Mouse (Mus musculus) kidney, embryonic 15.5 days (tissue): ENCODE measurements around the gene Fignl2. TPM values are rescaled to one million over a fixed set of nuclear protein-coding genes. Genes with fewer than 3 reads are reported as not detected.

Source experiments
- ATAC-seq: fragments of 200-750 bp; cut with Nextera tagmentation; replicated peaks from 2 replicates; pipeline ENCODE4 v1.8.0; 2017; ENCODE audit warnings: moderate TSS enrichment; ENCODE audit not compliant: low FRiP score
- H3K27ac ChIP-seq: fragments of 300-500 bp; sonication (generic); 2 replicates; pipeline ENCODE4 v1.5.1; 2015; ENCODE audit warnings: mild to moderate bottlenecking, inconsistent platforms
- H3K27me3 ChIP-seq: fragments of 300-500 bp; sonication (generic); 2 replicates; pipeline ENCODE4 v1.6.1; 2015; ENCODE audit warnings: inconsistent platforms
- H3K36me3 ChIP-seq: fragments of 300-500 bp; sonication (generic); 2 replicates; pipeline ENCODE4 v1.6.1; 2015; ENCODE audit warnings: inconsistent platforms
- H3K4me1 ChIP-seq: fragments of 300-500 bp; sonication (generic); 2 replicates; pipeline ENCODE4 v1.6.1; 2015; ENCODE audit warnings: inconsistent platforms
- H3K4me2 ChIP-seq: fragments of 300-500 bp; sonication (generic); 2 replicates; pipeline ENCODE4 v1.6.1; 2015; ENCODE audit warnings: moderate library complexity, mild to moderate bottlenecking, inconsistent platforms
- H3K4me3 ChIP-seq: fragments of 300-500 bp; sonication (generic); replicated peaks from 2 replicates; pipeline ENCODE4 v1.5.1; 2015; ENCODE audit warnings: mild to moderate bottlenecking, inconsistent platforms
- H3K9ac ChIP-seq: fragments of 300-500 bp; sonication (generic); 2 replicates; pipeline ENCODE4 v1.6.1; 2015; ENCODE audit warnings: mild to moderate bottlenecking, inconsistent platforms
- H3K9me3 ChIP-seq: fragments of 300-500 bp; sonication (generic); replicated peaks from 2 replicates; pipeline ENCODE4 v1.6.1; 2016; ENCODE audit warnings: inconsistent platforms
- WGBS: fragments of 180-500 bp; shearing (Covaris S2); methylation state at CpG from one replicate; pipeline ENCODE4 v1.1.7; 2015; ENCODE audit warnings: mixed read lengths; 5-methylcytosine and 5-hydroxymethylcytosine counted together
- polyA plus RNA-seq: library from polyadenylated mRNA; unstranded; fragments of >200 nt; fragmentation: Nextera tagmentation; extraction: Ambion mirVana; gene quantifications from 2 replicates; pipeline ENCODE4 v1.2.1, GENCODE M21; 2015

Gene Fignl2
- polyA plus RNA-seq, 1 experiment from 2014 or later: 0.44 TPM

- 2% methylated on average over 43 of the region's 43 CpGs for WGBS
- peak; percentile 53 for ATAC-seq
- peak overlapping the region; percentile 46 for H3K9ac ChIP-seq
Measured at GRCm38 (mm10) chr15:101046039-101046526, 32.3 kb downstream of the Fignl2 start.

DNA sequence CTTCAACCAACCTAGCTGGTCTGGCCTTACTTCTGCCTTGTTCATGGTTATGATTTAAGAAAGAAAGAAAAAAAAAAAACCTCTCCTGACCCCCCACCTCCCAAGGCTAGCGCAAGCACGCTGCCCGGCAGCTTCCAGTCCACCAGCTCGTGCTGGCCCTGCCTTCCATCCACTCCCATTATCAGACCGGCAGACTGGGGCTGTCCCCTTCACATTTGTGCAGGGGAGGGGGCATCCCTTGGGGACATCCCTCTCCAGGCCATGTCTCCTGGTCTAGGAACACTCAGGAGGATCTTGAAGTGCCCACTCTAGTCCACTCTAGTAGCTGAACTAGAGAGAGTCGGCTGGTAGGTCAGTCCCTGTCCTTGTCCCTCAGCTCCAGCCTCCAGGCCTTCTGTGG, 33.8 kb downstream of the Fignl2 start:
- H3K36me3 ChIP-seq: 0 out of 2 replicates have a peak, but pooled peaks cover 3% of the 10 kb centered on the region
- no peak overlapping the region for H3K4me2 ChIP-seq
- H3K4me1 ChIP-seq: peaks cover 22% of the 10 kb centered on the region
- no peaks in the 10 kb centered on the region for H3K9me3 ChIP-seq
- H3K4me3 ChIP-seq: no peak overlapping the region
- peaks cover 94% of the 10 kb centered on the region for H3K27me3 ChIP-seq
- H3K9ac ChIP-seq: no peak overlapping the region
- WGBS: 42% methylated on average over 6 of the region's 6 CpGs
- ATAC-seq: no peak
- no peak overlapping the region for H3K27ac ChIP-seq

More at GRCm38 (mm10) chr15:101046039-101046526, 32.3 kb downstream of the Fignl2 start:
- Histone ChIP-seq H3K36me3 (peaks cover 9% of the 10 kb centered on the region; the same call in 1 of the 2 replicates), H3K9me3 (no peaks in the 10 kb centered on the region), H3K4me3 (peak overlapping the region; percentile 53), H3K27ac (no peak overlapping the region), H3K4me2 (peak overlapping the region; percentile 98), H3K27me3 (peaks cover 86% of the 10 kb centered on the region), H3K4me1 (peaks cover 22% of the 10 kb centered on the region)

DNA sequence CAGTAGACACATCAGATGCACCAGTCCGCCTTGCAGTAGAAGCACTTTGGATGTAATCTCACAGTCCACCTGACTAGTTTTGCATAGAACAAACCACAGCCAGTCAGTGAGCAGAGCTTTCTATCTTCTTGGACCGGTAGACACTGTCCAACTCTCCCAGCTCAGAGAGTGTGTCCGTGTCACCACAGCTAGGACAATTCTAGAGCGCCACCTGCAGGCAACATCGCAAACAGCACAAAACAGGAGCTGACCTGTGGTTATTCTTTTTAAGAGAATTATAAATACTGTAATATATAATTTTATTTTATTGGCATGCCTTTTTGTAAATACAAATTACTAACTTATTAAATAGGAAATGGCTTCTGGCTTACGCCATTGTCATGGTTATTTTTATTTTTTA, 35.8 kb downstream of the Fignl2 start:
- 33% methylated on average over 6 of the region's 6 CpGs for WGBS

GRCm38 (mm10) chr15:101041966-101042365, 36.4 kb downstream of the Fignl2 start:
- Histone ChIP-seq H3K9ac (no peak overlapping the region), H3K27me3 (peaks cover 86% of the 10 kb centered on the region), H3K27ac (no peak overlapping the region), H3K36me3 (no peaks in the 10 kb centered on the region), H3K4me2 (no peak overlapping the region), H3K4me3 (no peak overlapping the region), H3K9me3 (no peaks in the 10 kb centered on the region), H3K4me1 (peaks cover 15% of the 10 kb centered on the region)
- WGBS: 74% methylated on average over 6 of the region's 6 CpGs
- ATAC-seq: no peak

More for the DNA sequence above, 35.8 kb downstream of the Fignl2 start:
- Histone ChIP-seq H3K9ac (no peak overlapping the region), H3K4me3 (no peak overlapping the region), H3K36me3 (no peaks in the 10 kb centered on the region), H3K27me3 (peaks cover 93% of the 10 kb centered on the region), H3K27ac (no peak overlapping the region), H3K9me3 (no peaks in the 10 kb centered on the region), H3K4me1 (peaks cover 21% of the 10 kb centered on the region), H3K4me2 (no peak overlapping the region)
- ATAC-seq: no peak

DNA sequence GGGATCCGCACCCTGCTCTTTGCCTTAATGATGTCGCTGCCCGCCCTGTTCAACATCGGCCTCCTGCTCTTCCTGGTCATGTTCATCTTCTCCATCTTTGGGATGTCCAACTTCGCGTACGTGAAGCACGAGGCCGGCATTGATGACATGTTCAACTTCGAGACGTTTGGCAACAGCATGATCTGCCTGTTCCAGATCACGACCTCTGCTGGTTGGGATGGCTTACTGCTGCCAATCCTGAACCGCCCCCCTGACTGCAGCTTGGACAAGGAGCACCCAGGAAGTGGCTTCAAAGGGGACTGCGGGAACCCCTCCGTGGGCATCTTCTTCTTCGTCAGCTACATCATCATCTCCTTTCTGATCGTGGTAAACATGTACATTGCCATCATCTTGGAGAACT, 38.7 kb downstream of the Fignl2 start:
- Histone ChIP-seq H3K4me2 (0 out of 2 replicates have a peak overlapping the region, but pooled peaks have one; percentile 18), H3K4me1 (no peaks in the 10 kb centered on the region), H3K36me3 (peaks cover 4% of the 10 kb centered on the region; the same call in 1 of the 2 replicates), H3K9ac (no peak overlapping the region), H3K4me3 (no peak overlapping the region), H3K9me3 (no peaks in the 10 kb centered on the region), H3K27me3 (peaks cover 63% of the 10 kb centered on the region), H3K27ac (no peak overlapping the region)
- 55% methylated on average over 17 of the region's 17 CpGs for WGBS
- no peak for ATAC-seq

DNA sequence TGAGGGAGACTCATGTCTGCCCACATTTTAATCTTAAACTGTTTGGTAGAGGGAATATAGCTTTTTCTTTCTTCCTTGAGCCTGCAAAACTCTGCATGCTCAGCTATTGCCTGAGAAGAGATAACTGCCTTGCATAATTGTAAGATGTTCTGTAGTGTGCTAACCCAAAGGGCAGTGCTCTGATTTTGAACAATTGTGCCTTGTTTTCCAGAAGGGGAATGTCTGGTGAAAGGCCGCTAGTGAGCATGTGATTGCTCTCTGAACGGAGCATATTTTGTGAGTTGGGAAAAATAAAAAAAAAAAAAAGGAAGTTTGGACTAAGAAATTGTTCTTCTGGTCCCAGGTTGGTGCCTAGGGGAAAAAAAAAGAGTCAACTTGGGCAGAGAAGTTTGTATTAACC, 49.4 kb downstream of the Fignl2 start:
- Histone ChIP-seq H3K27me3 (peaks cover 25% of the 10 kb centered on the region), H3K36me3 (no peaks in the 10 kb centered on the region), H3K4me2 (no peak overlapping the region), H3K27ac (no peak overlapping the region), H3K4me1 (no peaks in the 10 kb centered on the region), H3K9ac (no peak overlapping the region), H3K9me3 (no peaks in the 10 kb centered on the region), H3K4me3 (no peak overlapping the region)
- 71% methylated on average over 2 of the region's 2 CpGs for WGBS
- no peak for ATAC-seq

GRCm38 (mm10) chr15:101011352-101011751, 67.0 kb downstream of the Fignl2 start:
- H3K4me3 ChIP-seq: no peak overlapping the region

GRCm38 (mm10) chr15:101008386-101009010, 69.9 kb downstream of the Fignl2 start:
- WGBS: 76% methylated on average over 14 of the region's 14 CpGs
- H3K4me2 ChIP-seq: no peak overlapping the region

More at GRCm38 (mm10) chr15:101011352-101011751, 67.0 kb downstream of the Fignl2 start:
- Histone ChIP-seq H3K4me1 (peaks cover 13% of the 10 kb centered on the region), H3K9ac (no peak overlapping the region), H3K36me3 (no peaks in the 10 kb centered on the region), H3K9me3 (no peaks in the 10 kb centered on the region), H3K4me2 (no peak overlapping the region), H3K27me3 (no peaks in the 10 kb centered on the region), H3K27ac (no peak overlapping the region)
- ATAC-seq: no peak
- 88% methylated on average over 6 of the region's 6 CpGs for WGBS

GRCm38 (mm10) chr15:101007236-101007635, 71.1 kb downstream of the Fignl2 start:
- H3K27me3 ChIP-seq: no peaks in the 10 kb centered on the region
- H3K4me3 ChIP-seq: no peak overlapping the region
- H3K4me2 ChIP-seq: peak overlapping the region; percentile 69
- H3K27ac ChIP-seq: no peak overlapping the region
- H3K4me1 ChIP-seq: peaks cover 13% of the 10 kb centered on the region
- WGBS: 55% methylated on average over 7 of the region's 7 CpGs
- no peaks in the 10 kb centered on the region for H3K9me3 ChIP-seq
- no peak for ATAC-seq
- no peaks in the 10 kb centered on the region for H3K36me3 ChIP-seq
- H3K9ac ChIP-seq: peak overlapping the region; percentile 34

More at GRCm38 (mm10) chr15:101008386-101009010, 69.9 kb downstream of the Fignl2 start:
- Histone ChIP-seq H3K4me1 (peaks cover 13% of the 10 kb centered on the region), H3K36me3 (no peaks in the 10 kb centered on the region), H3K9ac (no peak overlapping the region), H3K9me3 (no peaks in the 10 kb centered on the region), H3K4me3 (no peak overlapping the region), H3K27ac (no peak overlapping the region), H3K27me3 (no peaks in the 10 kb centered on the region)
- no peak for ATAC-seq

DNA sequence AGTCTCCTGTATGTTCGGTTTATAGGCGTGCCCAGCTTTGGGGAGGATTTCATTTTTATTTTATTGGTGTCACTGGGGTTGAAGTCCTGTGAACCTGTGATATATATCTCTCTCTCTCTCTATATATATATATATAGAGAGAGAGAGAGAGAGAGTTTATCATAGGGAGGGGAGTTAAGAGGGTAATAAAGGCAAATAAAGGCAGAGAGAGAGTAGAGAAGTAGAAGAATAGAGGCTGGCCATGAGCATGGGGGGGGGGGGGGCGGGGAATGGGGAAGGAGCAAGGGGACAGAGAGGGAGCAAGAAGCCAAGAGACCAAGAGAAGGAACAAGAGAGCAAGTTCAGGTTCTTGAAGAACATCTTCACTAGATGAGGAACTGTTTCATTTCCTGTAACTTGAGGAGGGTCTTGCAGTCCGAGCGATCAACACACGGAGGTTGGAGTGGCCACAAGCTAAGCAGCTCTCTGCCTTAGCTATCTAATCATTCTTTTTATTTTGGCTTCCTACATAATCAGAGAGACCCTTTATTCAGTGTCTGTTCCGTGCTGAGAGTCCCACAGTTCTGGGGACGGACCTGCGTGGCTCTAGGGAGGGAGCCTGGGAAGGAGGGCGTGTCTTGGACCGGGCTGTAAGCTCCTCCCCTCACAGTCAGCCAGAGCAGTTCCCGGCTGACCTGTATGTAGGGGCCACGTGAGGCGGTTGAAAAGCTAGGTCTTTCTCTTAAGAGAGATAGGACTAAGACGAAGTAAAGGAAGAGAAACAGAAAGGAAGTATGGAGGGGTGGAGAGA, 71.9 kb downstream of the Fignl2 start:
- H3K9ac ChIP-seq: peak overlapping the region; percentile 34
- no peaks in the 10 kb centered on the region for H3K36me3 ChIP-seq
- H3K4me1 ChIP-seq: peaks cover 13% of the 10 kb centered on the region
- WGBS: 12% methylated on average over 14 of the region's 15 CpGs
- H3K27ac ChIP-seq: no peak overlapping the region
- no peaks in the 10 kb centered on the region for H3K27me3 ChIP-seq
- H3K4me3 ChIP-seq: peak overlapping the region; percentile 51
- peak overlapping the region; percentile 69 for H3K4me2 ChIP-seq
- ATAC-seq: peak; percentile 97
- no peaks in the 10 kb centered on the region for H3K9me3 ChIP-seq

GRCm38 (mm10) chr15:101005717-101006116, 72.7 kb downstream of the Fignl2 start:
- Histone ChIP-seq H3K36me3 (no peaks in the 10 kb centered on the region), H3K27ac (no peak overlapping the region), H3K9me3 (no peaks in the 10 kb centered on the region), H3K27me3 (no peaks in the 10 kb centered on the region), H3K4me2 (no peak overlapping the region), H3K4me3 (no peak overlapping the region), H3K9ac (no peak overlapping the region), H3K4me1 (peaks cover 13% of the 10 kb centered on the region)
- no peak for ATAC-seq
- 81% methylated on average over 8 of the region's 8 CpGs for WGBS

- H3K4me2 ChIP-seq: no peak overlapping the region
- no peak overlapping the region for H3K27ac ChIP-seq
- no peak overlapping the region for H3K4me3 ChIP-seq
- no peak for ATAC-seq
- H3K9me3 ChIP-seq: no peaks in the 10 kb centered on the region
- no peaks in the 10 kb centered on the region for H3K36me3 ChIP-seq
- no peaks in the 10 kb centered on the region for H3K27me3 ChIP-seq
- no peak overlapping the region for H3K9ac ChIP-seq
- 69% methylated on average over 3 of the region's 3 CpGs for WGBS
- peaks cover 13% of the 10 kb centered on the region for H3K4me1 ChIP-seq
Measured at GRCm38 (mm10) chr15:101004538-101004937, 73.8 kb downstream of the Fignl2 start.
